Mouse (Mus musculus) left cerebral cortex, adult 18-20 months (tissue): Measurements from ENCODE around the gene Cidec. TPM values are rescaled to one million over a fixed set of nuclear protein-coding genes. Genes with fewer than 3 reads are reported as not detected.
A peak's percentile ranks its signal among the peaks of the same experiment; 100 is the strongest.

Source experiments
- DNase-seq, 2 experiments: peaks; one replicate each; pipeline ENCODE4 v3.0.0; 2021 to 2022; ENCODE audit warnings: low spot score in 2 of 2, mixed read lengths in 1 of 2
- total RNA-seq, 2 experiments: library from RNA; stranded (reverse); gene quantifications; 2 replicates each; pipeline ENCODE4 v1.2.3; 2021

Cidec gene
- total RNA-seq, 2 experiments from 2014 or later = not detected

GRCm38 (mm10) chr6:113444207-113444965 is 8.8 kb upstream of the Cidec start:
- no peak for DNase-seq

GRCm38 (mm10) chr6:113443091-113443490 is 7.5 kb upstream of the Cidec start:
- DNase-seq = no peak

DNA sequence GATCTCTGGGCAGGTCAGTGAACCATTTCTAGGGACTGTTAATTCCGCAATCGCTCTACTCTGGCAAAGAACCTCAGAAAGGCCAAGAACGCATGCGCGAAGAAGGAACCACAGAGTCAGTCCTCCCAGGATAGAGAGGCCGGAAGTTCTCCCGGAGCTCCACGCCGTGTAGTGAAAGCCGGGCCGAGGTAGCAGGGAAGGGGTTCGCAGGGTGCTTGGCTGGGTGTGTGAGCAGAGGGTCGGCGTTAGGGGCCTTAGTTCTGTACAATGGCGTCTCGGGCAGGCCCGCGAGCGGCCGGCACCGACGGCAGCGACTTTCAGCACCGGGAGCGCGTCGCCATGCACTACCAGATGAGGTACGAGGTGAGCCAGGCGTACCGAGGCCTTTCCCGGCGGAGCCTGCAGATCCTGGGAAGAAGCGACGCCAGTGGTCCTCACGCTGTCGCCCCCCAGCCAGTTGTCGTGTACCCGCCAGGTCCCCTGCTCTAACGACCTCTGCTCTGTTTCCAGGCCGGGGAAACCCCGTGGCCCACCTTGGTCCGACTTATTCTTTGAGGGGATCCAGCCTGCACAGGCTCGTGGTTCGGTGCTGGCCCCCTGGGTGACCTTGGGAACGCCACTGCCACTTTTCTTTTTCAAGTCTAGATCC is 7.0 kb upstream of the Cidec start, which contains the start of gene Jagn1:
Gene Jagn1 (plus strand): TSS at position 128 of the 649 bp plus-strand sequence.
- peak; percentile 91 to 92 for DNase-seq

- DNase-seq = no peak
Measured at GRCm38 (mm10) chr6:113442087-113442441, 6.5 kb upstream of the Cidec start.

DNA sequence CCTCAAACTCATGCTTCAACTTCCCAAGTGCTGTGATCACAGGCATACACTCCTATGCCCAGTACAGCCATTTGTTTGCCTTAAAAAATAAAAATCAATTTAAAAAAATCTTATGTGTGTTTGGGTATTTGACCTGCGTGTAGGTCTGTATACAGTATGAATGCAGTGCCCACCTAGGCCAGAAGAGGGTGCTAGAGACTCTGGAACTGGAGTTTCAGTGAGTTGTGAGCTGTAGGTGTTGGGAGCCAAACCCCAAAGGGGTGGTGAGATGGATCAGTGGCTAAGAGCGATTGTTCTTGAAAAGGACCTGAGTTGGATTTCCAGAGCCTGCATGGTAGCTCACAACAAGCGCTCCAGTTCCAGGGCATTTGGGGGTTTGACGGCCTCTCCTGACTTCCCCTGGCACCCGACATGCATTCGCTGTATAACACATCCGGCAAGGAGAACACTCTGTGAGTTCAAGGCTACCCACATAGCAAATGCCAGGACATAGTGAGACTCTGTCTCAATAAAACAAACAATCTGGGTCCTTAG is 5.7 kb upstream of the Cidec start:
- peak; percentile 62 to 67 for DNase-seq

DNA sequence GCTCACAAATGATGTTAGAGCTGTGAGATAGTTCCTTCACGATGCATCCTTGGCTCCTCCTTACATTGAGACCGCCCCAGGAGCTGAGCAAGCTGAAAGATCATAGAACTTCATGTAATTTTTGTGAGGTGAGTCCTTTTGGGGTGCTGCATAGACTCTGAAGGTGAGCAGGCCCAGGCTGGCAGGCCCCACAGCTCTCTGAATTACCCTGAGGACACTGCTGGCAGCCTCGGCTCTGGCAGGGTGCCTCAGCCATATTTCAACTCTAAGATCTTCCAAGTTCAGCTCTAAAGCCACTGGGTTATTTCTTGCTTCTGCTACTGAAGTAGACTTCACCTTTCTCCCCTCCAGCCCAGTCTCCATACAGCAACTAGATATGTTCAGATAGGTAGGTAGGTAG is 5.1 kb upstream of the Cidec start:
- DNase-seq = no peak

DNA sequence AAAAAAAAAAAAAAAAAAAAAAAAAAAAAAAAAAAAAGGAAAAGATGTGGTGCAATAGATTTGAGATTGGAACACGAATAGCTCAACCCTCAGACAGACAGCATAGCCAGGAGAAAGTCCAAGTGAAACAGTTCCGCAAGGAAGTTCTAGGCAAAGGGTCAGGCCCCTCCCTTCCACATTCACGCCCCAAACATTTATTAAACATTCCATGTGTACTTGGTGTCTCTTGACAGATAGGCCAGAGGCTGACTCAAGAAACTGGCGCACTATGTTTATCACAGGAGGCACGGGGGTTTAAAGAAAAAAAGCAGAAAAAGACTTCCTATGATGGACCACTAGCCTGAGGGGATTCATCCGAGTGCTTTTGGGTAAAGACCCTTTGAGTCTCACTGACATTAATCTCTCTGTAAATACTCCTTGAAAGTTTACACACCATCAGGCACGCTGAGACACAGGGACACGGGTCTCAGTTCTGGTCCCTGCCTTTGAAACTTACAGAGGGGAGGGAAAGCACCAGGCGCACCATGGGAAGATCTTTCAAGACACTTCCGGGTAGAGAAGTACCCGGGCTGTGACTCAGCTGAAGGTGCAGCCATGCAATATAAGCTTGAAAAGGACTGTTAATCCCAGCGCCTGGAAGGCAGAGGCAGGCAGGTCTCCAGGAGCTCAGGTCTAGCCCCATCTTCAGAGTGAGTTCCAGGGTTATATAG is 3.3 kb upstream of the Cidec start:
- DNase-seq = no peak

- DNase-seq = no peak
Measured at GRCm38 (mm10) chr6:113437135-113437534, 1.6 kb upstream of the Cidec start.

DNA sequence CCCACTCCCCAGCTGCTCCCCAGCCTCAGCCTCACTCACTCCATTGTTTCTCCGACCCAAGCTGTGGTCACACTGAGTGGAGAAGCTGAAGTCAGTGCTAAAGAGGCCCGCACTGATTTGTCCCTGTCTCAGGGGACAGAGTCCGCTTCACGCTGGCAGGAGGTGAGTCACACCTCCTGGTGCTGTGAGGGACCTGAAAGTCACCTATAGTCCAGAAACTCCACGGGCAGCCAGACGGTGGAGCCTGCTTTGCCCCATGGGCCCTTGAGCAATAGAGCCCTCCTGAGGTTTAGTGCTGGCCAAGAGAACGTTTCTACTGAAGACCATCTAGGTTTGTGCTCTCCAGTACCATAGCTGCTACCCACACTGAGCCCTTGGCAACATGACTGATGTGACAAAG is 869 bp downstream of the Cidec start:
- DNase-seq = no peak

DNA sequence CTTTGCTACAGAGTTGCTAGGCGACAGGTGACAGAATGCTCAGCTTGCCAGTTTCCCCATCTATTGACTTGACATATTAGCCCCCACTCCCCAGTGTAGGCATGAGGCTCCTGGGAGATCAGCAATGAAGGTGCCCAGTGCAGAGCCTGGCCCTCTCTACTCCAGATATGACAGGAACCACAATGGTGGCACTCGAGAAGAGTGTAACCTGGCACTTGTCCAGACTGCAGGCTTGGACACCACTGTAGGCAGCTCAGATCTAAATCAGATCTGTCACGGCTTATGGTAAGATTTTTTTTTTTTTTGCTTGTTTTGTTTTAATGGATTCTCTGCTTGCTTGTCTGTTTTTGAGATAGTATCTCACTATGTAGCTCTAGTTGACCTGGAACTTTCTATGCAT is 1.9 kb downstream of the Cidec start:
- DNase-seq = no peak

- no peak for DNase-seq
Measured at GRCm38 (mm10) chr6:113431801-113432200, 3.8 kb downstream of the Cidec start.

DNA sequence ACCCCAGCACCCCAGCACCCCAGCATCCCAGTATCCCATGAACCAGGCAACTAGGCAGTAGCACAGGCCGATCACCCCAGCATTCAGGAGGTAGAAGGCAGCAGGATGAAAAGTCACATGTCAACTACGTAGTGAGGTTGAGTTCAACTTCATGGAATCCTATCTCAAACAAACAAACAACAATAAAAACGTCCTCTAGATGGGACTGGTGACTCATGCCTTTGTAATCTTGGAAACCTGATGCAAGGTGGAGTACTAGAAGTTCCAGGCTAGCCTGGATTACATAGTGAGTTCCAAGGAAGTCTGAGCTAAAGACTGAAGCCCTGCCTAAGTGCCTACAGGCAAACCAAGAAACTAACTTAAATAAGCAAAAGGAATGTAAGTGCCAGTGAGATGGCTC is 4.7 kb downstream of the Cidec start:
- DNase-seq = no peak

- DNase-seq = no peak
Measured at GRCm38 (mm10) chr6:113429965-113430364, 5.6 kb downstream of the Cidec start.

DNA sequence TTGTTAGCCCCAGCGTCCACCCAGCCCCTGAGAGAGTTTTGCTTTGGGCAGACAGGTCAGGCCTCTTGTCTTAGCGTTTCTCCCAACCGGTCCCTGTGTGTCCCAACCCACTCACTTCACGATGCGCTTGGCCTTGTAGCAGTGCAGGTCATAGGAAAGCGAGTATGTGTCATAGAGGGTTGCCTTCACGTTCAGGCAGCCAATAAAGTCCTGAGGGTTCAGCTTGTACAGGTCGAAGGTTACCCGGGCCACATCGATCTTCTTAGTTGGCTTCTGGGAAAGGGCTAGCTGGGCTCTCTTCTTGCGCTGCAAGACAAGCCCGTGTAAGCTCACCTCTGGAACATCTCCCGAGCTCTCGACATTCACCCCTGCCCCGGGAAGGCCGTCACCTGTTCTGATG is 7.6 kb downstream of the Cidec start:
- no peak for DNase-seq

- DNase-seq = no peak
Measured at GRCm38 (mm10) chr6:113427397-113427796, 8.2 kb downstream of the Cidec start.

DNA sequence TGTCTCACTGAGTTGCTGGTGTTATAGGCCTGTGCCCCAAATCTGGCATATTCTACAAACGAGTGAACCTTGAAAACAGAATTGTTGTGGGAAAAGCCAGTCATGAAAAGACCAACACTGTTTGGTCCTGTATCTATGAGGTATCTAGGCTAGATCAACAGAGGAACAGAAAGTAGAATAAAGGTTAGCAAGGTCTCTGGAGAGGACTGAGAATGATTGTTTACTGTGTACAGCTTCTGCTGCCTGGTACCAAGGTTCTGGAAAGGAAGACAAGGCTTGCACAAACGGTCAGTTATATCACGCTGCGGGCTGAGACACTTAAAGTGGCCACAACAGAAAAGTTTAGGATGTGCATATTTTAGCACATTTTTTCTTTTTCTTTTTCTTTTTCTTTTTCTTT is 8.9 kb downstream of the Cidec start:
- no peak for DNase-seq

- no peak for DNase-seq
Measured at GRCm38 (mm10) chr6:113424187-113424586, 11.4 kb downstream of the Cidec start.

- DNase-seq = no peak
Measured at GRCm38 (mm10) chr6:113423000-113423399, 12.6 kb downstream of the Cidec start.

DNA sequence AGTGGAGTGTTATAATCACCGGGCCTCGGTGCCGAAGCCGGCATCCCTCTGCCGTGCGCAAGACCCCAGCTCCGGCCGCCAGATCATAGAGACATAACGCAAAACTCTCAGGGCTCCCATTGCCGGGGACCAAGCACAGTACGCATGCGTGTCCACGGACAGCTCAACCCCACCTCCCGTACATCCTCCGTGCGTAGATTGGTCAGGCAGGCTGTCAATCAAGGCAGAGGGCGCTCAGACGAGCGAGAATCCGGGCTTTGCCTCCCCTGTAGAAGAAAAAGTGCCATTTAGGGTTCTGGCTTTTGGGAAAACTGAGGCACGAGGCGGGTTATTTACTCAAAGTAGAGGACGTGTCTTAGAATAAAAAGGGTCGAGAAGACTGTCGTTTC is 16.4 kb downstream of the Cidec start, which contains the start of gene Rpusd3:
Gene Rpusd3 (minus strand): TSS at position 142 of the 389 bp plus-strand sequence.
- peak; percentile 98 to 100 for DNase-seq

GRCm38 (mm10) chr6:113418441-113419198 is 16.9 kb downstream of the Cidec start:
- DNase-seq = no peak

- DNase-seq = no peak
Measured at GRCm38 (mm10) chr6:113416416-113416815, 19.1 kb downstream of the Cidec start.
